Mouse (Mus musculus) heart, postnatal 14 days (tissue): Measurements from ENCODE around the gene Rem1. TPM values are rescaled to one million over a fixed set of nuclear protein-coding genes. Genes with fewer than 3 reads are reported as not detected.

Experiments
- DNase-seq, 2 experiments: peaks; one replicate each; pipeline ENCODE4 v3.0.0; 2021 to 2022
- intact Hi-C: fragments of 180-260 bp; cut with DNase I; formaldehyde crosslinking; loops from one replicate; pipeline ENCODE4 v1.15.1; 2025
- total RNA-seq, 2 experiments: library from RNA; stranded (reverse); gene quantifications; 2 replicates each; pipeline ENCODE4 v1.2.3; 2021

Rem1 gene
- total RNA-seq, 2 experiments from 2014 or later, result 9.1 to 11.9 TPM

- intact Hi-C loops, result loop anchor here (10.0 kb wide), 1 partner anchor 344 kb away; the partner anchor contains the start of gene Pdrg1
- no peak for DNase-seq
Observed at GRCm38 (mm10) chr2:152670983-152671641, 44.4 kb downstream of the Rem1 start.

- intact Hi-C loops, result loop anchor here (10.0 kb wide), 1 partner anchor 343 kb away; the partner anchor contains the start of gene Pdrg1
- DNase-seq, result peak in 1 of 2 experiments; percentile 44
Observed at GRCm38 (mm10) chr2:152671642-152671999, 44.9 kb downstream of the Rem1 start.

GRCm38 (mm10) chr2:152672166-152672565 is 45.4 kb downstream of the Rem1 start:
- intact Hi-C loops, result loop anchor here (10.0 kb wide), 1 partner anchor 343 kb away; the partner anchor contains the start of gene Pdrg1
- DNase-seq, result no peak

- no peak for DNase-seq
- intact Hi-C loops, result loop anchor here (10.0 kb wide), 1 partner anchor 341 kb away; the partner anchor contains the start of gene Pdrg1
Observed at GRCm38 (mm10) chr2:152674148-152674547, 47.4 kb downstream of the Rem1 start.

- intact Hi-C loops, result loop anchor here (10.0 kb wide), 1 partner anchor 339 kb away; the partner anchor contains the start of gene Pdrg1
- DNase-seq, result no peak
Observed at GRCm38 (mm10) chr2:152675252-152675791, 48.6 kb downstream of the Rem1 start.

GRCm38 (mm10) chr2:152678302-152678701 is 51.6 kb downstream of the Rem1 start:
- no peak for DNase-seq
- intact Hi-C loops, result loop anchor here (10.0 kb wide), 1 partner anchor 336 kb away; the partner anchor contains the start of gene Pdrg1

- DNase-seq, result no peak
- intact Hi-C loops, result loop anchor here (10.0 kb wide), 1 partner anchor 336 kb away; the partner anchor contains the start of gene Pdrg1
Observed at GRCm38 (mm10) chr2:152678925-152679324, 52.2 kb downstream of the Rem1 start.

GRCm38 (mm10) chr2:152679701-152680355 is 53.1 kb downstream of the Rem1 start:
- DNase-seq, result no peak
- intact Hi-C loops, result loop anchor here (10.0 kb wide), 1 partner anchor 335 kb away; the partner anchor contains the start of gene Pdrg1

GRCm38 (mm10) chr2:152683086-152683485 is 56.3 kb downstream of the Rem1 start:
- intact Hi-C loops, result no loop called here
- no peak for DNase-seq

Other genes starting within 250 kb of the Rem1 start
- gene Sox12, start 228.9 kb upstream of the Rem1 start, total RNA-seq, result 10 to 100 TPM; 14.4 to 15.5 TPM
- 10 to 100 TPM; 12.0 TPM for gene Zcchc3, start 211.9 kb upstream of the Rem1 start, total RNA-seq
- gene 6820408C15Rik, start 211.4 kb upstream of the Rem1 start, total RNA-seq, result 1 to 10 TPM; 2.6 to 2.7 TPM
- not detected for gene Defb23, start 162.3 kb upstream of the Rem1 start, total RNA-seq
- not detected for gene Defb20, start 149.9 kb upstream of the Rem1 start, total RNA-seq
- gene Defb22, start 136.8 kb upstream of the Rem1 start, total RNA-seq, result not detected
- gene Defb26, start 115.3 kb upstream of the Rem1 start, total RNA-seq, result not detected
- gene Defb28, start 108.7 kb upstream of the Rem1 start, total RNA-seq, result not detected
- gene Defb29, start 86.9 kb upstream of the Rem1 start, total RNA-seq, result not detected
- gene Gm17416, start 57.6 kb upstream of the Rem1 start, total RNA-seq, result not detected
- not detected for gene Defb21, start 54.2 kb upstream of the Rem1 start, total RNA-seq
- not detected for gene Defb19, start 46.6 kb upstream of the Rem1 start, total RNA-seq
- not detected for gene Defb45, start 27.6 kb upstream of the Rem1 start, total RNA-seq
- not detected for gene Defb36, start 22.6 kb upstream of the Rem1 start, total RNA-seq
- gene Defb25, start 3.9 kb upstream of the Rem1 start, total RNA-seq, result not detected
- 10 to 100 TPM; 38.7 to 42.4 TPM for gene H13, start 42.5 kb downstream of the Rem1 start, total RNA-seq
- gene Mcts2, start 60.1 kb downstream of the Rem1 start, total RNA-seq, result 10 to 100 TPM; 17.4 to 18.7 TPM
- gene Id1, start 109.3 kb downstream of the Rem1 start, total RNA-seq, result 10 to 100 TPM; 82.1 to 85.3 TPM
- 10 to 100 TPM; 17.8 to 19.1 TPM for gene Cox4i2, start 127.2 kb downstream of the Rem1 start, total RNA-seq
- 10 to 100 TPM; 79.8 to 92.2 TPM for gene Bcl2l1, start 204.8 kb downstream of the Rem1 start, total RNA-seq
- 1 to 10 TPM; 4.4 to 8.5 TPM for gene Tpx2, start 221.0 kb downstream of the Rem1 start, total RNA-seq